Mouse (Mus musculus) embryonic fibroblast, embryonic 13.5 days (primary cell): Measurements from ENCODE around the gene Cdr2l. TPM values are rescaled to one million over a fixed set of nuclear protein-coding genes. Genes with fewer than 3 reads are reported as not detected.
A peak's percentile ranks its signal among the peaks of the same experiment; 100 is the strongest.

ENCODE experiments used
- H3K27ac ChIP-seq: 2 replicates; pipeline ENCODE4 v1.5.1; 2012; ENCODE audit warnings: low read length, control low read depth, inconsistent platforms; ENCODE audit not compliant: insufficient read depth
- H3K4me1 ChIP-seq: 2 replicates; pipeline ENCODE4 v1.6.1; 2011; ENCODE audit warnings: low read length; ENCODE audit not compliant: control insufficient read depth, insufficient read depth
- H3K4me3 ChIP-seq: 2 replicates; pipeline ENCODE4 v1.5.1; 2011; ENCODE audit warnings: mild to moderate bottlenecking, control low read depth, low read length; ENCODE audit not compliant: insufficient read depth
- CTCF ChIP-seq: IDR thresholded peaks from 2 replicates; pipeline ENCODE4 v1.5.1; 2011; ENCODE audit warnings: mild to moderate bottlenecking, control low read depth, low read length, moderate library complexity, borderline replicate concordance; ENCODE audit not compliant: insufficient read depth
- POLR2A ChIP-seq: IDR thresholded peaks from 2 replicates; pipeline ENCODE4 v1.6.1; 2011; ENCODE audit warnings: low read depth, mild to moderate bottlenecking, control low read depth, low read length, moderate library complexity
- polyA plus RNA-seq: library from polyadenylated mRNA; stranded (reverse); fragments of >200 nt; gene quantifications from 2 replicates; pipeline ENCODE4 v1.2.4, GENCODE M21; 2011; ENCODE audit warnings: low read depth; ENCODE audit not compliant: missing spikeins, insufficient read length

The Cdr2l gene
- polyA plus RNA-seq, 1 experiment, result 24.2 TPM

DNA sequence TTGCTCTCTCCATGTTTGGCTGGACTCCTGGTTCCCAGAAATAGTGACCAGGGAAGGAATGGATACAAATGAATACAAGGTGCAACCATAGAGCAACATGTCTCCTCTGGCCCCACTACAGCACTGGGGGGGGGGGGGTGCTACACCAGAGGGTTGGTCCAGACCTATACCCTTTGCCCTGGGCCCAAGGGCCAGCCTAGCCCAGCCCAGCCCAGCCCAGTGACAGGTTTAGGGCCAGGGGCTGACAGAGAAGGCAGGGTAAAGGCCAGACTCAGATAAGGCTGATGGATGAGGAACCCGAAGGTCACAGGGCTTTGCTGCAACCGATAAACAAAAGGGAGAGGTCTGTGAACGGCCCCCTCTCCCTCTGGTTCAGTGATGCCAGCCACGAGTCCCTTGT lies 31.7 kb upstream of the Cdr2l start:
- no peaks in the 10 kb centered on the region for H3K4me1 ChIP-seq
- H3K27ac ChIP-seq, result no peak overlapping the region
- H3K4me3 ChIP-seq, result no peak overlapping the region
- no peak for TF ChIP-seq CTCF
- TF ChIP-seq POLR2A, result no peak

- TF ChIP-seq CTCF (no peak), POLR2A (no peak)
- no peak overlapping the region for H3K27ac ChIP-seq
- H3K4me3 ChIP-seq, result no peak overlapping the region
- no peaks in the 10 kb centered on the region for H3K4me1 ChIP-seq
Measured at GRCm38 (mm10) chr11:115353375-115353774, 28.3 kb upstream of the Cdr2l start.

DNA sequence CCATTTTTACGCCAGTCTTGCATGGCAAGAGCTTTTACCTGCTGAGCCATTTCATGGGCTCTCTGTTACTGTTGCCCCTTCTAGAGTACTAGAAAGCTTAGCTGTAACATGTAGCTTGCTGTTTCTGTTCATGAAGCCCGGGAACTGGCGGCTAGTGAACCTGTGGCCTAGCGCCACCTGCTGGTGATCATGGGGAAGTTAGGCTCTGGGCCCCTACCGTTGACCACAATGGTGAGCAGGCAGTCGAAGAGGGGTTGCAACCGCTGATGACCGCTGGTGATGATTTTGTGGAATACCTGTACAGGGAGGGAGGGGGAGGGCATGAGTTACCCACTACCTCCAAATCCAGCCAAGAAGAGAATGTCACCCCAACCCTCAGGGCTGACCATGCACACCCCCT lies 27.5 kb upstream of the Cdr2l start:
- Histone ChIP-seq H3K4me3 (no peak overlapping the region), H3K27ac (no peak overlapping the region), H3K4me1 (no peaks in the 10 kb centered on the region)
- TF ChIP-seq CTCF, result peak; percentile 91
- TF ChIP-seq POLR2A, result no peak

GRCm38 (mm10) chr11:115358468-115358867 lies 23.2 kb upstream of the Cdr2l start:
- Histone ChIP-seq H3K4me1 (no peaks in the 10 kb centered on the region), H3K27ac (no peak overlapping the region), H3K4me3 (no peak overlapping the region)
- no peak for TF ChIP-seq CTCF
- no peak for TF ChIP-seq POLR2A

- Histone ChIP-seq H3K4me1 (no peaks in the 10 kb centered on the region), H3K4me3 (no peak overlapping the region), H3K27ac (no peak overlapping the region)
- TF ChIP-seq POLR2A (no peak), CTCF (no peak)
Measured at GRCm38 (mm10) chr11:115359293-115359692, 22.4 kb upstream of the Cdr2l start.

DNA sequence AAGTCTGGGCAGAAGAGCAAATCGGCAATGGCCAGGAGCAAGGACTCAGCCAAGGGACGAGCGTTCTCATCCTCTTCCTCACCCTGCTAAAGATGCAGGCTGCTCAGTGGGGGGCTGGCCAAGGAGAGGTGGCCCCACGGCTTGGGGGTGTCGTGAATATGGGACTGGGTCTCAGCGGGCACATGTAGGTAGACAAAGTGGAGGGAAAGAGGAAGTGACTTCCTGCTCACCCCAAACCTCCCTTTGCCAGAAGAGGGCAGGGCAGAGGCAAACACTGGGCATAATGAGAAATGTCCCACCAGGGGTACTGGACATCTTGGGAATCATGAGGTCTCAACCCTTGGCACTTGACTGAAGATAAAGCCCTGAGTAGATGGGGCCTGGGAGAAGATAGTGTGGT lies 22.0 kb upstream of the Cdr2l start:
- Histone ChIP-seq H3K4me1 (no peaks in the 10 kb centered on the region), H3K27ac (no peak overlapping the region), H3K4me3 (no peak overlapping the region)
- no peak for TF ChIP-seq CTCF

DNA sequence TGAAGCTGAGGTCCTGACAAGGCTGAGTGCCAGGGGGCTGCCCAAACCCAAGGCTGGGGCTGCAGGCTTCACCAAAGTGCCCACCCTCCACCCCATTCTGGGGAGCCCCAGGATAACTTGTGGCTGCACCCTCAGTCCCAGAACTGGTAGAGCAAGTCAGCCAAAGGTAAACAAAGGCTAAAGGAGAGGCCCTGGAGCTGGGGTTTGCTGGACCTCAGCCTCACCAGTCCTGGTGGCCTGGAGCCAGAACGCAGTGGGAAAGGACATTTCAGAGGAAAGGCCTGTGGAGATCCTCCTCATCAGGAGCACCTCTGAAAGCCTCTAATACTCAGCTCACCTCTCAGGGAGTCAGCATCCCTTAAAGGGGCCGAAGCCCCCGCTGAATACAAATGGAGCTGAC lies 17.6 kb upstream of the Cdr2l start:
- no peak for TF ChIP-seq CTCF
- TF ChIP-seq POLR2A, result no peak
- no peaks in the 10 kb centered on the region for H3K4me1 ChIP-seq
- no peak overlapping the region for H3K4me3 ChIP-seq
- H3K27ac ChIP-seq, result no peak overlapping the region

DNA sequence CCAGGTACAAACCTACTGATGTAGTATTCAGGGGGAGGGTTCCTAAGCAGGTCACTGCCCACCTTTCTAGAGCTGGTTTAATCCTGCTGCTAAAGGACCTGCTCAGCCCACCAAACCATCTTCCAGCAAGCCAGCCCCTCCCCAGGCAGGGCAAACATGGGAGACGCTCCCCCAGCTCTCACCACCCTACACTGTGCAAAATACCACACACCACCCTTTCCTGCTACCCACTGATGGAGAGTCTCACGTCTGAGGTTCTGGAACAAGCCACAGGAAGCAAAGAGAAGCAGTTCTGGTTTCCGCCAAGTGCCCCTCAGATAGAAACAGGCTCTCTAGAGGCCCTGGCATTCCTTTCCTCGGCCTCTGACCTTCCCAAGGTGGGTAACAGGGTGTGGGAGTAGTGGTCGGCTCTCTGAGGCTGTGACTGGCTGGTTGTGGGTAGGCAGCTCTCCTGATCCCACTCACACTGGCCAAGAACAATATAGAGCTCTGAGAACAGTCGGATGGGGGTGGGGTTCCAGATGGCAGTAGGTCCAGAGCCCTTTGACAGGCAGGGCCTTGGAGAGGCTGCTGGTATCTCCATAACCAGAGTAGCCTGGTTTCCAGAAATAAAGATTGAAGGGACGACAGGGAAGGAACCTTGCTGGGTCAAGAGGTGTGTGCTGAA lies 15.5 kb upstream of the Cdr2l start:
- TF ChIP-seq CTCF (no peak), POLR2A (no peak)
- H3K4me1 ChIP-seq, result no peaks in the 10 kb centered on the region
- H3K27ac ChIP-seq, result no peak overlapping the region
- no peak overlapping the region for H3K4me3 ChIP-seq

DNA sequence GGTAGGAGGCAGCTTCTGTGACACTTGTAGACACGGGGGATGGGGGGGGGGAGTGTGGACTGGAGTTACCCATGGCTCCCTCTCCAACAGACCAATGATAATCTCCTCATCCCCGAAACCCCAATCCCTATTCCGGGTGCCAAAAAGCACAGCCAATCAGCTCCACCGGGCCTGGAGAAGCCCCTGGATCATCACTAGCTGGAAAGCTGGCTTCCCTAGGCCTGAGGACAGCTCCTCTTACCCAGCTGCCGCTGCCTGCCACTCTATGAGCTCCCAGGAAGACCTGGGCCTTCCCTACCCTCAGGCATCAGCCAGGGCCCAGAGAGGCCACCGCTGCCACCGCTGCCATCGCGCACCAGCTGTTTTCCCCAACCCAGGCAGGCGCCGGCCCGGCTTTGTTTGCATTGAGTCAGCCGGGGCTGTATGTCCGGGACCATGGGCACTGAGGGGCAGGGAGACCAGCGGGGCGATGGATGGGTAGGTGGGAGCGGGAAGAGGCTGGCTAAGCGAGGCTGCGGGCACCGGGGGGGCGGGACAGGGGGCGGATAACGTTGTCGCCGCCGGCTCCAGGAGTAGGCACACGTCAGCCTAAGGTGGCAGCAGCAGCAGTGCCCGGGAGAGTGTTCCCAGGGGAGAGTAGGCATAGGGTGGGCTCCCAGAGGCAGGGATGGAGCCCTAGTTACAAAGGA lies 14.9 kb upstream of the Cdr2l start:
- H3K27ac ChIP-seq, result no peak overlapping the region
- peak overlapping the region; percentile 48 for H3K4me3 ChIP-seq
- H3K4me1 ChIP-seq, result no peaks in the 10 kb centered on the region
- no peak for TF ChIP-seq CTCF
- no peak for TF ChIP-seq POLR2A

DNA sequence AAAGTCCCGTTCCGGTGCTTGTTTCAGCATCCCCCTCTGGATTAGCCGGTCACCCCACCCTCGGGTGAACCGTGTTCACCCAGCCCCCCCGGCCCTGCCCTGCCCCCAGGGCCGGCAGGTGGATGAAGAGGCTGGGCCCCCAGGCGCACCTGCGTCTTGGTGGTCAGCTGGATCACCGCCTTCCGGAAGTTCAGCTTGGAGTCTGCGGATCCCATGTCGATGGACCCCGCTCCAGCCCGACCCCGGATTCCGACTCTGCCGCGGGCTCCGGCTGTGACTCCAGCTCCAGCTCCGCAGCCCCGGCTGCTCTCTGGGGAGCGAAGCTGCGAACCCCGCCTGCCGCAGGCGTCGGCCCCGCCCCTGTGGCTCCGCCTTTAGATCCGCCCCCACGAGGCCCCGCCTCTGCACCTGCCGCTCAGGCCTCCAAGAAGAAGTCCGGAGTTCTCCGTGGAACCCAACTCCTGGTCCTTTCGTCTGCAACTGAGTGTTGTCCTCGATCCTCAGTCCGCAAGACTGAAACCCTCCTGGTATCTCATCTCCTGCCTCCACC lies 14.2 kb upstream of the Cdr2l start, which contains the start of gene Hid1:
Gene Hid1 (minus strand): TSS at position 362 of the 550 bp plus-strand sequence.
- Histone ChIP-seq H3K27ac (no peak within 1 kb of the TSS), H3K4me1 (no peaks in the 10 kb centered on the region)
- TF ChIP-seq POLR2A (peak; percentile 41; the same call in 1 of the 2 replicates), CTCF (no peak)

More for the DNA sequence above, 14.2 kb upstream of the Cdr2l start, which contains the start of gene Hid1:
- H3K4me3 ChIP-seq, result peak within 1 kb of the TSS; percentile 48
